Mouse (Mus musculus): ENCODE measurements at regions not wholly inside any gene's neighbourhood (a gene's known extent, or its start where the extent isn't known, plus 50 kb on each side); places are given as distances from the start of the nearest gene placed in this dataset.
A peak's percentile ranks its signal among the peaks of the same experiment; 100 is the strongest.

- no peak overlapping the region for H3K27ac ChIP-seq (ENCODE audit: low read length)
- H3K36me3 ChIP-seq (ENCODE audit: control insufficient read depth, insufficient read depth) = no peaks in the 10 kb centered on the region
- 75% methylated on average over 6 of the region's 6 CpGs for WGBS
- H3K27me3 ChIP-seq (replicated peaks; ENCODE audit: control insufficient read depth, insufficient read depth, low read length) = no peaks in the 10 kb centered on the region
- no peak for ATAC-seq
- no peak overlapping the region for H3K9ac ChIP-seq (replicated peaks; ENCODE audit: low read depth, low read length)
- H3K4me2 ChIP-seq (ENCODE audit: low read length) = no peak overlapping the region
- no peaks in the 10 kb centered on the region for H3K4me1 ChIP-seq (replicated peaks; ENCODE audit: control insufficient read depth, insufficient read depth, low read length)
- no peak overlapping the region for H3K4me3 ChIP-seq (replicated peaks; ENCODE audit: low read length)
- no peaks in the 10 kb centered on the region for H3K9me3 ChIP-seq (ENCODE audit: control insufficient read depth, low read length)
Measured at GRCm38 (mm10) chr11:18601568-18602182, 417.1 kb downstream of the Meis1 start.

DNA sequence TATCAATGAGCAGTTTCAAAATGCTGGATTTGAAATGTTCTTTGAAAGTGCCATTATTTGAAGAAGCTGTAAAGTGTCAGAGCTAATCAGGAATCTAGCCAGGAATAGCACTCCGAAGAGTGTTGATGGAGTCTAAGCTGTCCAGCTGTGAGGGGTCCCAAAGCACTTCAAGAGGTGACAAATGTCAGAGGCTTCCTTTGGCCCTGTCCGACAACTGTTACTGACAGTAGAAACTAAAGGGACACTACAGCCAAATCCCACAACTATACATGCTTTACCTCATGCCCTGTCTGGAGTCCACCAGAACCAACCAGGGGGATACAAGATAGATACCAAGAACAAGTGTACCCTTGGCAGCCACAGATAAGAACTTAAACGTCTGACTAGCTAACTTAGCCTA lies 420.4 kb downstream of the Meis1 start:
- no peaks in the 10 kb centered on the region for H3K9me3 ChIP-seq (ENCODE audit: control insufficient read depth, low read length)
- H3K4me3 ChIP-seq (replicated peaks; ENCODE audit: low read length) = no peak overlapping the region
- no peaks in the 10 kb centered on the region for H3K4me1 ChIP-seq (replicated peaks; ENCODE audit: control insufficient read depth, insufficient read depth, low read length)
- H3K27me3 ChIP-seq (replicated peaks; ENCODE audit: control insufficient read depth, insufficient read depth, low read length) = no peaks in the 10 kb centered on the region
- H3K36me3 ChIP-seq (ENCODE audit: control insufficient read depth, insufficient read depth) = no peaks in the 10 kb centered on the region
- H3K27ac ChIP-seq (ENCODE audit: low read length) = no peak overlapping the region
- H3K4me2 ChIP-seq (ENCODE audit: low read length) = no peak overlapping the region
- 91% methylated on average over 3 of the region's 3 CpGs for WGBS
- no peak for ATAC-seq
- H3K9ac ChIP-seq (replicated peaks; ENCODE audit: low read depth, low read length) = no peak overlapping the region

DNA sequence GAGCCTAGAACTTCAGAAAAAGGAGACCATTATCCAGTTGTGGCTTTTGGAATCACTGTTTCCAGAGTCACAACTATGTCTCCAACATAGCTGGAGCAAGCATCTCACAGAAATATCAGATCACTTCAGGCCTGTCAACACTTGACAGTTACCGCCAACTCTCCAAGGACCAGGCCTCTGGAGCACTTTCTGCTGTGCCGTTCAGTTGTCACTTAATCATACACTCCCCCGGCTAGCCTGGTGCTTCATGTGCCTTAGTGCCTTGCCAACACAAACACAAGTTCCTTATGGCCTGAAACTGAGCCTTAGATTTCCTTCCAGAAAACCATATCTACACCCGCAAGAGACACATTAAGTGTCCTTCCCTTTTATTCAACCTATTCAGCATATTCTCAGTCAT lies 421.8 kb downstream of the Meis1 start:
- Histone ChIP-seq H3K36me3 (ENCODE audit: control insufficient read depth, insufficient read depth) (no peaks in the 10 kb centered on the region), H3K4me2 (ENCODE audit: low read length) (no peak overlapping the region), H3K4me1 (replicated peaks; ENCODE audit: control insufficient read depth, insufficient read depth, low read length) (no peaks in the 10 kb centered on the region), H3K9ac (replicated peaks; ENCODE audit: low read depth, low read length) (no peak overlapping the region), H3K27me3 (replicated peaks; ENCODE audit: control insufficient read depth, insufficient read depth, low read length) (no peaks in the 10 kb centered on the region), H3K27ac (ENCODE audit: low read length) (no peak overlapping the region), H3K4me3 (replicated peaks; ENCODE audit: low read length) (no peak overlapping the region), H3K9me3 (ENCODE audit: control insufficient read depth, low read length) (no peaks in the 10 kb centered on the region)
- no peak for ATAC-seq
- 90% methylated on average over 4 of the region's 4 CpGs for WGBS

DNA sequence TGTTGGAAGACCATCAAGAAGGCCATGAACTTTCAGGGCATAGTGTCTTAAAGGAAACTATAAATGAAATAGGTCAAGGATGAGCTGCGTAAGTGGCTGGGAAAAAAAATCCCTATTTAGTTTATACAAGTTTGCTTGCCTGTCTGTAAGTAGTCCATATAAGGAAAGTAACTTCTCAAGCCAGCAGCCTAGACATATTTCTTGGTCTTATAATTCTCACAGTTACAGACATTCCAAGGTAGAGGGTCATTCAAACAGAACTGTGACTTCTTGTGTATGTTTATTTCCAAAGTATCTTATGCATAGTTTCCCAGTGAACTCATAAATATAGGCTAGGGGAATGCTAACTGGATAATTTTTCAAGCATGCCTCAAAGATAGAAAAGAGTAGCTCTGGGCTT lies 428.3 kb downstream of the Meis1 start:
- Histone ChIP-seq H3K27me3 (replicated peaks; ENCODE audit: control insufficient read depth, insufficient read depth, low read length) (no peaks in the 10 kb centered on the region), H3K9me3 (ENCODE audit: control insufficient read depth, low read length) (no peaks in the 10 kb centered on the region), H3K9ac (replicated peaks; ENCODE audit: low read depth, low read length) (no peak overlapping the region), H3K4me3 (replicated peaks; ENCODE audit: low read length) (no peak overlapping the region), H3K36me3 (ENCODE audit: control insufficient read depth, insufficient read depth) (no peaks in the 10 kb centered on the region), H3K4me1 (replicated peaks; ENCODE audit: control insufficient read depth, insufficient read depth, low read length) (no peaks in the 10 kb centered on the region), H3K27ac (ENCODE audit: low read length) (no peak overlapping the region), H3K4me2 (ENCODE audit: low read length) (no peak overlapping the region)
- WGBS = 93% methylated on average over 1 of the region's 1 CpGs
- no peak for ATAC-seq

DNA sequence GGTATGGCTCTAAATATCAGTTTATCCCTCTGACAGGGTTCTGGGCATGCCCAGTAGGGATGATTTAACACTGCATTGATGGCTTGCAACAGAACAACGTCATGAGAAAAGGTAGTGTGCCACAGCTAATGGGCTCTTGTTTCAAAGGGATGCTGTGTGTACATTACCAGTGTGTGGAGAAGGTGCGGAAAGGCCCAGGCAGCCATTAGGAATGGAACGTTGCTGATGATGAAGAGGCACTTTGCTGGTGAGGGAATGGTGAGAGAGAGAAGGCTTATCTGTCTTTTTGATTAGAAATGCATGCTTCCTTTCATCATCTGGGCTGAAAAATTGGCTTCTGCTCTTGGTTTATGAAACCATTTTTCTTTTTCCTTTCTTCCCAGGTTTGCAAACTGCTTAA lies 432.3 kb downstream of the Meis1 start:
- Histone ChIP-seq H3K27me3 (replicated peaks; ENCODE audit: control insufficient read depth, insufficient read depth, low read length) (no peaks in the 10 kb centered on the region), H3K4me1 (replicated peaks; ENCODE audit: control insufficient read depth, insufficient read depth, low read length) (peaks cover 9% of the 10 kb centered on the region), H3K36me3 (ENCODE audit: control insufficient read depth, insufficient read depth) (no peaks in the 10 kb centered on the region), H3K4me2 (ENCODE audit: low read length) (no peak overlapping the region), H3K9me3 (ENCODE audit: control insufficient read depth, low read length) (no peaks in the 10 kb centered on the region), H3K9ac (replicated peaks; ENCODE audit: low read depth, low read length) (no peak overlapping the region), H3K27ac (ENCODE audit: low read length) (no peak overlapping the region), H3K4me3 (replicated peaks; ENCODE audit: low read length) (no peak overlapping the region)
- WGBS = 81% methylated on average over 3 of the region's 3 CpGs
- no peak for ATAC-seq

- H3K27me3 ChIP-seq (replicated peaks; ENCODE audit: control insufficient read depth, insufficient read depth, low read length) = no peaks in the 10 kb centered on the region
- no peak overlapping the region for H3K9ac ChIP-seq (replicated peaks; ENCODE audit: low read depth, low read length)
- WGBS = 56% methylated on average over 8 of the region's 8 CpGs
Measured at GRCm38 (mm10) chr11:18585031-18585430, 433.8 kb downstream of the Meis1 start.

GRCm38 (mm10) chr11:18582781-18583161 lies 436.0 kb downstream of the Meis1 start:
- Histone ChIP-seq H3K9ac (replicated peaks; ENCODE audit: low read depth, low read length) (no peak overlapping the region), H3K4me3 (replicated peaks; ENCODE audit: low read length) (no peak overlapping the region), H3K4me2 (ENCODE audit: low read length) (no peak overlapping the region), H3K27me3 (replicated peaks; ENCODE audit: control insufficient read depth, insufficient read depth, low read length) (no peaks in the 10 kb centered on the region), H3K27ac (ENCODE audit: low read length) (no peak overlapping the region), H3K4me1 (replicated peaks; ENCODE audit: control insufficient read depth, insufficient read depth, low read length) (peaks cover 13% of the 10 kb centered on the region), H3K36me3 (ENCODE audit: control insufficient read depth, insufficient read depth) (no peaks in the 10 kb centered on the region), H3K9me3 (ENCODE audit: control insufficient read depth, low read length) (no peaks in the 10 kb centered on the region)
- WGBS = 88% methylated on average over 1 of the region's 1 CpGs
- no peak for ATAC-seq

More at GRCm38 (mm10) chr11:18585031-18585430, 433.8 kb downstream of the Meis1 start:
- H3K9me3 ChIP-seq (ENCODE audit: control insufficient read depth, low read length) = no peaks in the 10 kb centered on the region
- no peak for ATAC-seq
- no peak overlapping the region for H3K27ac ChIP-seq (ENCODE audit: low read length)
- H3K4me2 ChIP-seq (ENCODE audit: low read length) = no peak overlapping the region
- no peak overlapping the region for H3K4me3 ChIP-seq (replicated peaks; ENCODE audit: low read length)
- H3K36me3 ChIP-seq (ENCODE audit: control insufficient read depth, insufficient read depth) = no peaks in the 10 kb centered on the region
- peaks cover 13% of the 10 kb centered on the region for H3K4me1 ChIP-seq (replicated peaks; ENCODE audit: control insufficient read depth, insufficient read depth, low read length)

- ATAC-seq = peak; percentile 55; the same call in 1 of the 2 replicates
- no peak overlapping the region for H3K4me2 ChIP-seq (ENCODE audit: low read length)
- H3K9ac ChIP-seq (replicated peaks; ENCODE audit: low read depth, low read length) = no peak overlapping the region
- no peak overlapping the region for H3K4me3 ChIP-seq (replicated peaks; ENCODE audit: low read length)
- H3K4me1 ChIP-seq (replicated peaks; ENCODE audit: control insufficient read depth, insufficient read depth, low read length) = peaks cover 13% of the 10 kb centered on the region
- H3K27me3 ChIP-seq (replicated peaks; ENCODE audit: control insufficient read depth, insufficient read depth, low read length) = no peaks in the 10 kb centered on the region
- no peak overlapping the region for H3K27ac ChIP-seq (ENCODE audit: low read length)
- 74% methylated on average over 2 of the region's 2 CpGs for WGBS
- H3K9me3 ChIP-seq (ENCODE audit: control insufficient read depth, low read length) = no peaks in the 10 kb centered on the region
- no peaks in the 10 kb centered on the region for H3K36me3 ChIP-seq (ENCODE audit: control insufficient read depth, insufficient read depth)
Measured at GRCm38 (mm10) chr11:18581997-18582780, 436.6 kb downstream of the Meis1 start.

DNA sequence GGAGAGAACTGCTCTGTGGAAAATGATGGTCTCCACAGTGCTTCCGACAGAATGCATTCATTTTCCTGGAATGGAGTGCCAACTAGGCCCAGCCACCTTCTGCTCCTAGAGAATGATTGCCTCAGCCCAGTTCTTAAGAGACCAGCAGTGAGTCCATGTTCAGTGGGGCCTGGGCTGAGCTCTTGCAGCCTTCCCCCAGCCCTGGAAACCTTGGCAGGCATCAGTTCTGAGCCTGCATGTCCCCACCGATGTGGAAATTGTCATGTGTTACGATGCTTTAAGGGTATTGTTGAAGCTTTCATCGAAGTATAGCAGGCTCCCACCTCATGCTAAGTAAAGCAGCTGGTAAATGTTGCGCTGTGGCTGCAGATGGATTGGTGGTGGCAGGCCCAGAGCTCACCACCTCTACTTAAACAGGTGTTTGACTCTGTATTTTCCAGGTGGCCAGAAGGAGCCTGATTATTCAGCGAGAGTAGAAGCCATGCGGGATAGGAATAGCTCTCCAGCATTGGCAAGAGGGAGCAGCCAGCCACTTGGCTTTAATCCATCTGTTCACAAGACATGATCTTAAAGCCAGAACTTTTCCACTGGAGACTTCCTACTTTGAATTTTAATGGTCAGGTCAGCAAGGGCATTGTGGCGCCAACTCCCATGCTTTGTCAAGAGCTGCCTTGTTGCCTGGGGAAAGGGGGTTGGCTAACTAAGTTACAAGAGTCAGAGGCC lies 437.5 kb downstream of the Meis1 start:
- no peaks in the 10 kb centered on the region for H3K27me3 ChIP-seq (replicated peaks; ENCODE audit: control insufficient read depth, insufficient read depth, low read length)
- 65% methylated on average over 8 of the region's 8 CpGs for WGBS
- ATAC-seq = peak; percentile 83
- no peaks in the 10 kb centered on the region for H3K36me3 ChIP-seq (ENCODE audit: control insufficient read depth, insufficient read depth)
- peaks cover 13% of the 10 kb centered on the region for H3K4me1 ChIP-seq (replicated peaks; ENCODE audit: control insufficient read depth, insufficient read depth, low read length)
- no peak overlapping the region for H3K27ac ChIP-seq (ENCODE audit: low read length)
- no peak overlapping the region for H3K9ac ChIP-seq (replicated peaks; ENCODE audit: low read depth, low read length)
- no peak overlapping the region for H3K4me2 ChIP-seq (ENCODE audit: low read length)
- H3K9me3 ChIP-seq (ENCODE audit: control insufficient read depth, low read length) = no peaks in the 10 kb centered on the region
- H3K4me3 ChIP-seq (replicated peaks; ENCODE audit: low read length) = no peak overlapping the region

All from forebrain, embryonic 16.5 days (tissue).